Mouse (Mus musculus) forebrain, postnatal 0 days (tissue): Measurements from ENCODE around the gene Nos1ap. TPM values are rescaled to one million over a fixed set of nuclear protein-coding genes. Genes with fewer than 3 reads are reported as not detected.

Experiments used
- ATAC-seq: fragments of 200-750 bp; cut with Nextera tagmentation; 2 replicates; pipeline ENCODE4 v1.8.0; 2017; ENCODE audit warnings: mild to moderate bottlenecking, moderate library complexity
- DNase-seq: peaks from one replicate; pipeline ENCODE4 v3.0.0-alpha.2; 2015
- H3K27ac ChIP-seq: fragments of 300-500 bp; sonication (generic); 2 replicates; pipeline ENCODE4 v1.5.1; 2014; ENCODE audit warnings: low read depth, mild to moderate bottlenecking, antibody characterized with exemption, low read length, moderate library complexity, mixed read lengths
- H3K27me3 ChIP-seq: fragments of 300-500 bp; sonication (generic); 2 replicates; pipeline ENCODE4 v1.6.1; 2014; ENCODE audit warnings: mild to moderate bottlenecking, low read length, mixed read lengths; ENCODE audit not compliant: insufficient read depth
- H3K36me3 ChIP-seq: fragments of 300-500 bp; sonication (generic); 2 replicates; pipeline ENCODE4 v1.6.1; 2014; ENCODE audit warnings: mild to moderate bottlenecking, moderate library complexity; ENCODE audit not compliant: insufficient read depth
- H3K4me1 ChIP-seq: fragments of 300-500 bp; sonication (generic); 2 replicates; pipeline ENCODE4 v1.6.1; 2014; ENCODE audit warnings: antibody characterized with exemption; ENCODE audit not compliant: insufficient read depth
- H3K4me2 ChIP-seq: fragments of 300-500 bp; sonication (generic); 2 replicates; pipeline ENCODE4 v1.6.1; 2014; ENCODE audit warnings: low read depth, mild to moderate bottlenecking, moderate library complexity
- H3K4me3 ChIP-seq: fragments of 300-500 bp; sonication (generic); 2 replicates; pipeline ENCODE4 v1.5.1; 2014; ENCODE audit warnings: low read depth, low read length, mixed read lengths
- H3K9ac ChIP-seq: fragments of 300-500 bp; sonication (generic); 2 replicates; pipeline ENCODE4 v1.6.1; 2014; ENCODE audit warnings: mild to moderate bottlenecking
- H3K9me3 ChIP-seq: fragments of 300-500 bp; sonication (generic); 2 replicates; pipeline ENCODE4 v1.6.1; 2016; ENCODE audit warnings: low read length
- CTCF ChIP-seq: sonication (generic); IDR thresholded peaks from 2 replicates; pipeline ENCODE4 v1.5.1; 2016; ENCODE audit warnings: antibody characterized with exemption, control low read depth, low read depth
- WGBS: fragments of 180-500 bp; shearing (Covaris S2); extraction: QIAGEN DNeasy Blood & Tissue Kit; methylation state at CpG from one replicate; pipeline ENCODE4 v1.1.7; 2014; 5-methylcytosine and 5-hydroxymethylcytosine counted together
- polyA plus RNA-seq: library from polyadenylated mRNA; unstranded; fragments of >200 nt; fragmentation: Nextera tagmentation; extraction: Ambion mirVana; gene quantifications from 2 replicates; pipeline ENCODE4 v1.2.1, GENCODE M21; 2015
- total RNA-seq: library from RNA; depleted of rRNA; stranded (reverse); fragments of >200 nt; gene quantifications from 2 replicates; pipeline ENCODE4 v1.2.3, GENCODE M21; 2014

Nos1ap gene
- total and polyA plus RNA-seq, 2 experiments from 2014 or later: 12.4 to 14.8 TPM

GRCm38 (mm10) chr1:170375721-170376120 is 213.9 kb downstream of the Nos1ap start:
- no peak for DNase-seq
- TF ChIP-seq CTCF: no peak
- Histone ChIP-seq H3K36me3 (no peaks in the 10 kb centered on the region), H3K27ac (no peak overlapping the region), H3K27me3 (no peaks in the 10 kb centered on the region), H3K4me3 (no peak overlapping the region), H3K4me2 (no peak overlapping the region), H3K9me3 (no peaks in the 10 kb centered on the region), H3K4me1 (no peaks in the 10 kb centered on the region), H3K9ac (no peak overlapping the region)
- WGBS: 89% methylated on average over 5 of the region's 5 CpGs
- ATAC-seq: no peak

GRCm38 (mm10) chr1:170373750-170374149 is 215.9 kb downstream of the Nos1ap start:
- H3K4me3 ChIP-seq: no peak overlapping the region
- ATAC-seq: 0 out of 2 replicates have a peak, but pooled peaks have one; percentile 23
- no peak for TF ChIP-seq CTCF
- 74% methylated on average over 2 of the region's 2 CpGs for WGBS
- H3K4me1 ChIP-seq: no peaks in the 10 kb centered on the region
- no peak overlapping the region for H3K9ac ChIP-seq
- DNase-seq: no peak
- no peaks in the 10 kb centered on the region for H3K36me3 ChIP-seq
- no peaks in the 10 kb centered on the region for H3K9me3 ChIP-seq
- H3K4me2 ChIP-seq: no peak overlapping the region
- no peak overlapping the region for H3K27ac ChIP-seq
- H3K27me3 ChIP-seq: no peaks in the 10 kb centered on the region

GRCm38 (mm10) chr1:170371191-170371792 is 218.4 kb downstream of the Nos1ap start:
- Histone ChIP-seq H3K4me3 (no peak overlapping the region), H3K4me2 (no peak overlapping the region), H3K27ac (no peak overlapping the region), H3K9me3 (no peaks in the 10 kb centered on the region), H3K27me3 (no peaks in the 10 kb centered on the region), H3K36me3 (no peaks in the 10 kb centered on the region), H3K9ac (no peak overlapping the region), H3K4me1 (peaks cover 7% of the 10 kb centered on the region; the same call in 1 of the 2 replicates)
- ATAC-seq (no peak), DNase-seq (no peak)
- 90% methylated on average over 4 of the region's 4 CpGs for WGBS
- no peak for TF ChIP-seq CTCF

DNA sequence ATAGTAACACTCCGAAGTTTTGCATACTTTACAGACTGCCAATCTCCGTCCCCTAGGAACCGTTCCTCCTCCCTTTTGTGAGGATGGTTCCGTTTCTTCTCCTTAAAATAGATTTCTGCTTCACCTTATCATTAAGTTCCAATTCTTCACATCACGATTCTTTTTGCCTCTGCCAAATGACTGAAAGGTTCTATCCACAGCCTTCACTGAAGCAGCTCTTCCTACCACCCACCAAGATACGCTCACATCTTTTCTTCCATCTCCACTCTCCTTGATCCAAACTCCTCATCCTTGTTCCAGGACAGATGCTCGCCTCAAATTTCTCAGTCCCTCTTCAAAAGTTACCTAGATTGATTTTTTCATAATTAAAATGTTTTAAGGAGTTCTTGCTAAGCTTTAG is 220.8 kb downstream of the Nos1ap start:
- Histone ChIP-seq H3K36me3 (no peaks in the 10 kb centered on the region), H3K9ac (no peak overlapping the region), H3K9me3 (no peaks in the 10 kb centered on the region), H3K27me3 (no peaks in the 10 kb centered on the region), H3K4me3 (no peak overlapping the region), H3K27ac (no peak overlapping the region), H3K4me2 (no peak overlapping the region), H3K4me1 (peaks cover 7% of the 10 kb centered on the region; the same call in 1 of the 2 replicates)
- DNase-seq (no peak), ATAC-seq (peak; percentile 56)
- TF ChIP-seq CTCF: no peak
- 73% methylated on average over 7 of the region's 7 CpGs for WGBS

DNA sequence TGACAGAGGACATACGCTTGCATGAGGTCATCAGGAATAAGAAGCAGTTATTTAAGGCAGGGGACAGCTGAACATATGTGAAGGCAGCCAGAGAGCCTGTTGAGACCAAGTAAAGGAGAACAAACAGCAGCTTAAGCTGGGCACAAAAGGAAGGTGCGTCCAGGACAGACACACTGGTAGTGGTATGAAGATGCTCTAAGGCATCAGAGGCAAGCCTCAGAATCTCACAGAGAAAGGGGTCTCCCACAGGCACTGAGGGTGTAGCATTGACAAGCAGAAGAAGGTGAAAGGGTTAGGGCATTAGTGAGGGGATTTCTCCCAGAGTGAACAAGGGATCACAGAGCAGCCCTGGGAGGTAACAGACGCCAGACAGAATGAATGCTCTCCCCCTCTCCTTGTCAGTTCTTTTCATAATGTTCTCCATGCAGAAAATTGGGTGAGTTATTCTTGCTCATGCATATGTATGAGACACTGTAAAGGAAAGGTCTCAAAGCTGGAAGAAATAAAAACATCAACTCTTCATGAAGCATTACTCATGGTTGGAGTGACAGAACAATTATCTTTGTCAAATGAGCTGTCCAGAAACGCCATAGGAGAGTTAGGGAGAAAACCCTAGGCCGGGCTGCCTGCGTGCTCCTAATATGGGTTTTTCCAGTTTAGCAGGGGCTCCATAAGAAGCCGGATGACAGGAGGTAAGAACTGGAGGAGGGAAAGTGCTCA is 222.5 kb downstream of the Nos1ap start:
- no peak for TF ChIP-seq CTCF
- H3K9me3 ChIP-seq: no peaks in the 10 kb centered on the region
- no peaks in the 10 kb centered on the region for H3K36me3 ChIP-seq
- peaks cover 7% of the 10 kb centered on the region; the same call in 1 of the 2 replicates for H3K4me1 ChIP-seq
- ATAC-seq: peak; percentile 78
- no peak overlapping the region for H3K4me3 ChIP-seq
- no peak for DNase-seq
- no peak overlapping the region for H3K9ac ChIP-seq
- 16% methylated on average over 7 of the region's 7 CpGs for WGBS
- H3K27ac ChIP-seq: peak overlapping the region; percentile 59
- H3K4me2 ChIP-seq: no peak overlapping the region
- H3K27me3 ChIP-seq: no peaks in the 10 kb centered on the region

GRCm38 (mm10) chr1:170363746-170364145 is 225.9 kb downstream of the Nos1ap start:
- Histone ChIP-seq H3K4me1 (peaks cover 7% of the 10 kb centered on the region; the same call in 1 of the 2 replicates), H3K4me2 (no peak overlapping the region), H3K9me3 (no peaks in the 10 kb centered on the region), H3K9ac (no peak overlapping the region), H3K4me3 (no peak overlapping the region), H3K36me3 (no peaks in the 10 kb centered on the region), H3K27me3 (no peaks in the 10 kb centered on the region), H3K27ac (no peak overlapping the region)
- 69% methylated on average over 3 of the region's 3 CpGs for WGBS
- TF ChIP-seq CTCF: no peak
- ATAC-seq: no peak
- DNase-seq: no peak

DNA sequence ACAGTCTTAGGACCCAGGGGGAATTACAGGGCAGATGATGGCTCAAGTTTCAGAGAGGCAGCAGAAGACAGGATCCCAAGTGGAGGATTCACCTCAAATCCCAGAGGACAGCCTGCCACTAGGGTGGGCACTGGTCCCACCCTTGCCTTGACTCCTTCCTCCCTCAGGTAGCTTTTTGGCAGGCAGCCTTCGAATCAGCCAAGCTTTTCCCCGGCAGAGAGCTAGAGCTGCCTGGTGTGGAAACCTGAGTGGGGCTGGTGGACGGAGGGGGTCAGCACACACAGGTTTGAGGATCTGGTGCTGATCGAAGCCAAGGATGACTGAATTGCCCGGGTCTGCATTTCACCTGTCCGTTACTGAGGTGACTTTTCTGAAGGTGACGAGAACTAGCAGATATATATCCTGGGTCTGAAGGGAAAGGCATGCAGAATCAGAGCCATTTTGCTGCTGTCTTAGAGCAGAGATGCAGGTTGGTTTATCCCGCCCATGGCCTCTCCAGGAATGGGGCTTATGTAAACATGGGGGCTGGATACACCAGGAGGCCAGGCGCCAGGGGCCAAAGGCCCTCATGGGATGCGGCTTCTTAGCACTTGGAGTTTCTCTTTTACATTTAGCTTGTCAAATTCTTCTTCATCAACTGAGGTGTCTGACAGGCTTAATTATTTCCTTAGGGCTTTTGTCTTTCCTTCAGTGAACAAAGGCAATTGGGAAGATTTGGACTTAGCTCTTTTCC is 229.3 kb downstream of the Nos1ap start:
- 71% methylated on average over 10 of the region's 10 CpGs for WGBS
- Histone ChIP-seq H3K4me3 (no peak overlapping the region), H3K27ac (no peak overlapping the region), H3K27me3 (no peaks in the 10 kb centered on the region), H3K9ac (no peak overlapping the region), H3K4me2 (no peak overlapping the region), H3K4me1 (no peaks in the 10 kb centered on the region), H3K36me3 (no peaks in the 10 kb centered on the region), H3K9me3 (no peaks in the 10 kb centered on the region)
- ATAC-seq (no peak), DNase-seq (no peak)
- TF ChIP-seq CTCF: no peak
